Mouse (Mus musculus): ENCODE results near the gene Tcf12.

The Tcf12 gene

GRCm38 (mm10) chr9:72111622-72112550 lies at the start of gene Tcf12:
Gene Tcf12 (minus strand): TSS chr9:72111871.
- peak; percentile 79 for DNase-seq (ENCODE audit: low read depth, low spot score)

- no peak for DNase-seq (ENCODE audit: low read depth, low spot score)
These were observed 46.7 kb upstream of the Tcf12 start for GRCm38 (mm10) chr9:72158392-72158791.

- DNase-seq (ENCODE audit: low read depth, low spot score) = no peak
These were observed 45.4 kb upstream of the Tcf12 start for GRCm38 (mm10) chr9:72157091-72157490.

DNA sequence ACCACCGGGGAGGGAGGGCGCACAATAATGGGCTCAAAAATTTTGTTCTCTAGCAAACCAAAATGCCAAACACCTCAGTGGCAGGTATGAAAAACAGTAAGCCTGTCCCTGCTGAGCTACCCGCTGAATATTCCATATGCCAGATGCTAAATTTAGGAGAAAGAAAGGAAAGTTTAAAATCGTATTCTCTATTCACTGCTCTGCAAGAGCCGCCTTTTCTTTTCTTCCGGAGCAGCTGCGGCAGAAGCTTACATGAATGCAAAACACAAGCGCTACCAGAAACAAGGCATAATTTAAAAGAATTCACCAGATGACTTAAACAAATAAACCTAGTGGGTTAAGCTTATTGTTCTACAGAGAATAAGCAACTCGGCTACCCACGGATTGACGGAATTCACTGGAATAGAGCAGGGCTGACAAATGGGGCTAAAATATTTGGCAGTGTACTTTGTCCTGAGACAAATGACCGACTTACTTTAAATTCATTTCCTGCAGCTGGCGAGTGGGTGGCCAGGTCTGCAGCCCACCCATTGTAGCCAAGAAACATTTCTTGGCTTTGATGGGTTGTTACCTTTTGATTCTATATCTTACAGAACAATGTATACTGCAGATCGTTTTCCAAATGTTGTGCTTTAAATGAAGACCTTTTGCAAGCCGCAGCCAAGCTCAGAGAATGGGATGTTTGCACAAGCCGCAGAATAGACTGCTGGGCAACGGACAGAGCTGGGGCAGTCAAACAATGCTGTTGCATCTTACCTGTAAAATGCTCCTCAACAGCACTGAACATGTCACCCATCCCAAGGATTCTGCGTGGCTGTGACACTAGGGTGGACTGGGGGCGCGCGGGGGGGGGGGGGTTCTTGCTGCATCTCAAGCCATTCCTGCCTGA lies 43.8 kb upstream of the Tcf12 start:
- DNase-seq (ENCODE audit: low read depth, low spot score) = no peak

DNA sequence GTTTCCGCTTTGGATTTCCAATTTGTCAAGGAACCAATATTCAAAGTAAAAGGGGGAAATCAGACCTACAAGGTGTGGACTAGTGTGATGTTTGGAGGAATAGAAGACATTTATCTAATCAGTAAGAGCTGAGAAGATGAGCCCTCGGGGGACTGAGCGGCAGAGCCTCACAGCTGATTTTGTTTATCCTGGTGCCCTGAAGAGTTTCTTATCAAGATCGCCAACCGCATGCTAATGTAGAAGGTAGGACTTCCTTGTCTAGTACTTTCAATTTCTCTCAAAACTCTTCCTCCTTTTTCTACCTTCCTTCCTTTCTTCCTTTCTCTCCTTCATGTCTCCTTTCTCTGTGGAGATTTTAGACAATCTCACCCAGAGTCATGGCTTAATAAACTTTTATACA lies 32.5 kb upstream of the Tcf12 start:
- no peak for DNase-seq (ENCODE audit: low read depth, low spot score)

DNA sequence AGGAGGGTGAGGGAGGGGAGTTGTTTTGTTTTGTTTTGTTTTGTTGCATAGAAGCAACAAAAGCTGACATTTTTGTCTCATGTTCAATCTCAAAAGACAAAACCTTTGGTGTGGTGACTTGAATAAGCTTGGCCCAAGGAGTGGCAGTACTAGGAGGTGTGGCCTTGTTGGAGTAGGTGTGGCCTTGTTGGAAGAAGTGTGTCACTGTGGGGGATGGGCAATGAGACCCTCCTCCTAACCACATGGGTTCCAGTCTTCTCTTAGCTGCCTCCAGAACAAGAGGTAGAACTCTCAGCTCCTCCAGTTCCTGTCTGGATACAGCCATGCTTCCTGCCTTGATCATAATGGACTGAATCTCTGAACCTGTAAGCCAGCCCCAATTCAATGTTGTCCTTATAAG lies 26.2 kb upstream of the Tcf12 start:
- DNase-seq (ENCODE audit: low read depth, low spot score) = no peak

DNA sequence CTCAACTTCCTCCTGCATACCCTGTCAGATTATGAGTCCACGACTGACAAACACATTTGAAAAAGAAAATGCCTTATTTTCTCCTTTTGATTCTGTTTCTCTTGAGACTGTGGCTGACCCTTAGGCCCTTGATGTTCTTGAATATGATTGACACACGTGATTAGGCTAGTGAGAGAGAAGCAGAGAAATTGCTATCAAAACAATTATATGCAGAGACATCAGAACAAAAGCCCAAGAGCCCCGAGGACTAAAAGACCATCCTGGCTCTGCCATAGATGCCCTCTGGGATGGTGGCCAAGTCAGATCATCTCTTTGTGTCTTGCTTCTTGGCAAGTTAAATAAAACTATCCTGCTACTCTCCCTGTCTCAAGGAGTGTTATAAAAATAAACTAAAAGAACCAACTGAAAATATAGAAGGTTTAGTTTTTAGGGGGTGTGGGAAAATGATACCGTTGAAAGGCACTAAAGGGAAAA lies 22.1 kb upstream of the Tcf12 start:
- DNase-seq (ENCODE audit: low read depth, low spot score) = no peak

DNA sequence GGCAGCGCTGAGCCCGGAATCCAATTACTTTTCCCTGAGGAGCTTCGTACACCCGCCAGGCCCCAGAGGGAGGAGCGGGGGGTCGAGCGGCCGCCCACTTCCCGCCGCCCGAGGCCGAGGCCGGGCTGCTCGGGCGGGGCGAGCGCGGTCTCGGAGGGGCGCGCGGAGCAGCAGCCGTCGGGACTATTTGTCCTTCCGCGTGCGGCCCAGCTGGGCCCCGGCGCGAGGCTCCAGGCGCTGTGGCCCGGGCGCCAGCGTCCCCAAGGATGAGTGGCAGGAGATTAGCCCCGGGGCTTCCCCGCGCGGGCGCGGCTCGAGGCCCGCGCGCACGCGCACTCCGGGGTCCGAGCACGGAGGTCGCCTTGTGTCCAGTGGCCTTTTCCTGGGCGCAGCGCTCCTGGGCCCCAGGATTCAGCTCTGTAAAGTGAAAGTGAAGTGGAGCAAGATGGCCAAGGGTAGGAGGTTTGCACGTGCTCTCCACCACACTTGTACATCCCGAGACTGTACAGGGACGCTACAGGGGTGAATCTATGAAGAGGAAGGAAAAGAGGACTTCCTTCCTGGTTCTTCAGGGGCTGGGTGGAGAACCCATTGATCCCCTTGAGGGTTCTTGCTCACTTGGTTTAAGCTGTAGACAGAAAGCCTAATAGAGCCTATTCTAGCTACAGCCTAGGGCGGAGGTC lies 21.6 kb upstream of the Tcf12 start:
- DNase-seq (ENCODE audit: low read depth, low spot score) = peak; percentile 85

- DNase-seq (ENCODE audit: low read depth, low spot score) = peak; percentile 58
These were observed 21.0 kb upstream of the Tcf12 start for GRCm38 (mm10) chr9:72132728-72133088.

DNA sequence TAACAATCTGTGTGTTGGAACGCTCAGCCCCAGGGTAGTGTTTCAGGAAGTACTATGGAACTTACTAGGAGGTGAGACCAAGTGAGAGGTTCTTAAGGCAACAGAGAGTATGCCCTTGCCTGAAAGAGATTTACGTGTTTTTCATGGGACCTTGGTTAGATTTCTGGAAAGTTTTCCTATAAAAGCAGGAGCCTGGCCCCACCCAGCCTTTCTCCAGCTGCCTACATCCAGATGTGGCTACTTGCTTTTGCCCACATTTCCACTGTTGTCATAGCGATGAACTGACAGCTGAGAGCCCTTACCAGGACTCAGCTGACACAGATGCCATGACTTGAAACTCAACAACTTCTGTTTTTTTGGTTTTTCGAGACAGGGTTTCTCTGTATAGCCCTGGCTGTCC lies 18.2 kb upstream of the Tcf12 start:
- DNase-seq (ENCODE audit: low read depth, low spot score) = peak; percentile 78

DNA sequence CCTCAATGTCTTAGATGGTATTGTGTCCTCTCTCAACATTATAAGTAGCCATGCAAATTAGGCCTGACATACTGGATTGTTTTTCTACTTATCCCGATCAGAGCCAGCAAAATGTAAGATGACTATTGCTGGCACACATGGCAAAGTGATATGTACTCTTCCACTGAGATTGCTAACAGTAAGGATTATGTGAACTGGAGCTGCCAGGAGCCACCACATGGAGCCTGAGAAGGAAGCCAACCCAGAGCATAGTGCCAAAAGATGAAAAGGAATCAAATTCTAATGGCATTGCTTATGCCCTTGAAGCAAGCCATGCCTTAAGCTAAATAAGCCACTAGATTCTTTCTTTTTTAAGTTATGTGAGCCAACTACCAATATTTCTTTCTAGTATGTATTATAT lies 13.8 kb upstream of the Tcf12 start:
- DNase-seq (ENCODE audit: low read depth, low spot score) = no peak

DNA sequence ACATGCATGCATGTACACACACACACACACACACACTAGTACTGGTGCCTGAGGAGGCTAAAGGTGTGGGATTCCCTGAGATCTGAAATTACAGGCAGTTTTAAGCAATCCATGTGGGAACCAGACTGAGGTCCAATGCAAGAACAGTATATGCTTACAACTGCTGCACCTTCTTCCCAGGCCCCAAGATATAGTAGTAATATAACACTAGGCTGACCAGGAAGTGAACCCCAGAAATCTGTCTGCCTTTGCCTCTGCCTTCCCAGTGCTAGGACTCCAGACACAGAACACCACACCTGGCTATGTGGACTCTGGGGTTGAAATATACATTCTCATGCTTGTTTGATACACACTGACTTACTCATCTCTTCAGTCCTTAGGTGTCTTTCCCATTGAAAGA lies 6.8 kb upstream of the Tcf12 start:
- DNase-seq (ENCODE audit: low read depth, low spot score) = no peak

- peak; percentile 61 for DNase-seq (ENCODE audit: low read depth, low spot score)
These were observed 558 bp downstream of the Tcf12 start for GRCm38 (mm10) chr9:72111004-72111621.

DNA sequence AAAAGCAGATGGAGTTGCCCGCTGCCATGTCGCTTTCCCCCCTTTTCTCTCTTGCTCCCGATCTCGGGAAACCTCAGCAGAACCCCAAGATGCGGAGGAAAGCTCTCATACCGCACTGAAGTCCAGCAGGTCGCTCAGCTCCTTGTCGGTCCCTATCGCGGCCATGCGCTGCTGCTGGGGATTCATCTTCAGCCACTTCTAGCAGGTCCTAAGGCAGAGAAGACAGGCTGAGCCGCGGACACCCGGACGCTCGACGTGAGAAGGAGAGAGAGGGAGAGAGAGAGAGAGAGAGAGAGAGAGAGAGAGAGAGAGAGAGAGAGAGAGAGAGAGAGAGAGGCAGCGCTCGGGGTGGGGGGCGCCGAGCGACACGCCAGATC lies 1.1 kb downstream of the Tcf12 start:
- peak; percentile 52 for DNase-seq (ENCODE audit: low read depth, low spot score)

- DNase-seq (ENCODE audit: low read depth, low spot score) = no peak
These were observed 8.2 kb downstream of the Tcf12 start for GRCm38 (mm10) chr9:72103471-72103870.

DNA sequence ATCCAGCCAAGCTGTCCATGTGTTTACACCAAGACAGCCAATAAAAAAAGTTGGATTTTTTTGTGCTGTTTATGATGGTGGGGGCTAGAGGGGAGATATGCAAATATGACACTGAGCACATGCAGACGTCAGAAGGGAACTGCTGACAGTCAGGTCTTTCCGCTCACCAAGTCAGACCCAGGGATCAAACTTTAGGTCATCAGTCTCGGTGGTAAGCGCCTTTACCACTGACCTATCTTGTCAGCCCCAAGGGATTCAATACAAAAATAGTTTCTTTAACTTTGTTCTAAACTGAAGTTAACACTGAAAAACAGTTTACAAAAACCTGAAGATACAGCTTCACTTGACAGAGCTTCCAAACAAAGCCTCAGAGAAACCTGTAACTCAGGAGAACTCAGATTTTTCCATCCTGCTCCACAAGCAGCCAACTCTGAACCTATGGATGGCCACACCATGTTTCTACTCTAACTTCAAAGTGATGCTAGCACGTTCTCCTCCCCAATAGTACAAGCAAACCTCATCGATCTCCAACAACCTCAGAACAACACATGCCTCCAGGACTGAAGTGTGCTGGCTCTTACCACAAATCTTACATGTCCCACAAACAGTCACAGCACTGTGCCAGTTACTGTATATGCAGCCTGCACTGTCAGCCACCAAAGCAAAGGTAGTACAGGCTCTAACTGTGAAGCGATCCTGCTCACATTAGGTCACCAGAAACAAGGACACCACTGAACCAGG lies 11.6 kb downstream of the Tcf12 start:
- no peak for DNase-seq (ENCODE audit: low read depth, low spot score)

DNA sequence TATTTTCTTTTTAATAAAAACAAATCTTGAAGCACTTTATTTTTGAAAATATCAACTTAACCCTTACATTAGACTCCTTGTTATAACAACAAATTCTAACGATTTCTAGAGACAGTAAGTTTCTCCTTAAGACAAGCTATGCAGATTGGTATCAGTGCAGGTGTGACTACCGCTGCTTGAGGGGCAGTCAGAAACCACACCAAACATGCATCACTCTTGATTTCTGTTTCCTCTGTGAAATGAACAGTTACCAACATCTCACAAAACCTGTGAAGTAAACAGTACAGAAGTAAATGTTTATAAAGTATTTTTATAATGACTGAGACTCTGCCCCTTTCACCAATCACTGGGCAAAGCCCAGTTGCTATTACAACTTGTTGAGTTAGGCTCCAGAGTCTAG lies 13.6 kb downstream of the Tcf12 start:
- no peak for DNase-seq (ENCODE audit: low read depth, low spot score)

DNA sequence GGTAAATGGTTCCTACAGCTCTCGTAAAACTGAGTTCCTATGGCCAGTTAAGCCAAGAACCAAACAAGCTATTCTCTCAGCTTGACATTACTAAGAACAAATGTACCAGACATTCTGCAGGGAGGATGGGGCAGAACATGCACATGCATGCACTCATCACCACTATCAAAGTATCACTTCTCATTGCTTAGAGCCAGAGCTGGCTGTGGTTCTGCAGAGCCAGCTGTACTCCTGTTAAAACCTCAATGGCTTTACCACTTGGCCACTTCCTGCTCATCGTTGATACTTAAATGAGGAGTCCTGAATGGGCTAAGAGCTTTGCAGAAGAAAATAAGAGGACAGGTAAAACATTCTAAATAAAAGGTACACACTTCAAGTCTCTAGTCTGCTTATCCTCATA lies 14.6 kb downstream of the Tcf12 start:
- DNase-seq (ENCODE audit: low read depth, low spot score) = no peak

GRCm38 (mm10) chr9:72094675-72095074 lies 17.0 kb downstream of the Tcf12 start:
- peak; percentile 58 for DNase-seq (ENCODE audit: low read depth, low spot score)

DNA sequence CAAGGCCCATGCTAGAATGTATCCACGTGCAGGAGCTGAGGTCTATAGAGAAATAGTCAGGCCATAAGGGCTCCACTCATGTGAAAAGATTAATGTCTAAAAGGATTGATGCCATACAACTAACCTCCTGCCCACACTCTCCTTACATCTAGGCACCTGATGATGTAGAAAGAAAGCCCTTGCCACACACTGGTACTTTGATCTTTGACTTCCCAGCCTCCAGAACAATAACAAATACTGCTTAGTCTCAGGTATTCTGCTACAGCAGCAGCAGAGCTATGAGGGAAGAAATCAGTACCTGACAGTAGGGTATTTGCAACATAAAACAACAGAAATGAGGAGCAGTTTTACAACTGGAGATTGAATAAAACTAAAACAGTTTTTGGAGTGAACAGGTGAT lies 19.5 kb downstream of the Tcf12 start:
- no peak for DNase-seq (ENCODE audit: low read depth, low spot score)
